22 mouse cellular contexts compared by ENCODE assay signal in the genomic region with DNA sequence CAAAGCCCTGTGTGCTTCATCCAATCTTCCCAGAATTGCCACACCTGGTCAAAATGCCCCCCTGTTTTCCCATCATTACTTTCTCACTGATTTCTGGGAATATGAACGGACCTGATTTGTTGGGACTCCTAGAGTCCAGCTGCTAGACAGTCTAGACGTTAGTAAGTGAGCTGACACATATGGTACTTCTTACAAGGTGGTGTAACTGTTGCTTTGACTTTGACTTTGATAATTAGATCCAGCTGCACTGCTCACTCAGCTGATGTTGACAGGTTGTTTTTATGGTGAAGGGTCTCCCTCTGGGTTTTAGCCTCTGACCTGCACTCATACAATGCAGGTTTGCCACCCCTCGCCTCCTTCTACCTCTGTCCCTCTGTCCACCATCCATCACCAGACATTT. TPM values are rescaled to one million over a fixed set of nuclear protein-coding genes. Genes with fewer than 3 reads are reported as not detected.
DNase-seq lines count a peak whose midpoint lies in the region; ATAC-seq lines count a peak whose summit lies in the region.
"Had no signal": no experiment of that assay in that cellular context is flagged by ENCODE, and none has a peak within 500 bp of the region (broad histone marks: within the 10 kb centered on the region; RNA-seq: fewer than 3 reads in every experiment).

No protein-coding gene starts in this region.

- no peak overlapping the region for H3K4me2 ChIP-seq in neural tube, embryonic 15.5 days
- no peak overlapping the region for H3K4me2 ChIP-seq in embryonic facial prominence, embryonic 11.5 days (ENCODE audit: low read depth, low read length)
- H3K4me2 ChIP-seq: embryonic facial prominence, embryonic 12.5 days; forebrain, embryonic 12.5 days; heart, embryonic 13.5 days; hindbrain, embryonic 12.5 days; intestine, embryonic 15.5 days had no signal

- H3K36me3 ChIP-seq in neural tube, embryonic 15.5 days: no peaks in the 10 kb centered on the region
- no peaks in the 10 kb centered on the region for H3K36me3 ChIP-seq in embryonic facial prominence, embryonic 11.5 days (replicated peaks; ENCODE audit: control insufficient read depth, insufficient read depth, low read depth, low read length)
- no peaks in the 10 kb centered on the region for H3K36me3 ChIP-seq in limb, embryonic 10.5 days
- H3K36me3 ChIP-seq: embryonic facial prominence, embryonic 12.5 days; forebrain, embryonic 12.5 days; heart, embryonic 13.5 days; hindbrain, embryonic 12.5 days; intestine, embryonic 15.5 days had no signal

- ATAC-seq in neural tube, embryonic 15.5 days (ENCODE audit: low FRiP score): no peak
- no peak for ATAC-seq in embryonic facial prominence, embryonic 11.5 days (replicated peaks; ENCODE audit: insufficient number of reproducible peaks, low FRiP score, low TSS enrichment, low read depth)
- ATAC-seq: forebrain, embryonic 16.5 days; hindbrain, postnatal 0 days had no signal

- H3K4me1 ChIP-seq in neural tube, embryonic 15.5 days: peaks cover 10% of the 10 kb centered on the region
- H3K4me1 ChIP-seq in embryonic facial prominence, embryonic 11.5 days (ENCODE audit: control insufficient read depth, insufficient read depth, low read length): peaks cover 3% of the 10 kb centered on the region; the same call in 1 of the 2 replicates
- H3K4me1 ChIP-seq in limb, embryonic 10.5 days: peaks cover 54% of the 10 kb centered on the region

- 83% methylated on average over 3 of the region's 3 CpGs for WGBS in neural tube, embryonic 15.5 days
- WGBS in embryonic facial prominence, embryonic 11.5 days: 28% methylated on average over 3 of the region's 3 CpGs
- 21% methylated on average over 3 of the region's 3 CpGs for WGBS in limb, embryonic 10.5 days

- H3K4me3 ChIP-seq in neural tube, embryonic 15.5 days (replicated peaks): no peak overlapping the region
- H3K4me3 ChIP-seq in embryonic facial prominence, embryonic 11.5 days (ENCODE audit: low read depth, low read length): no peak overlapping the region
- H3K4me3 ChIP-seq in limb, embryonic 10.5 days: peak overlapping the region; percentile 13; the same call in 1 of the 2 replicates
- H3K4me3 ChIP-seq: embryonic facial prominence, embryonic 12.5 days; forebrain, embryonic 12.5 days; gastrocnemius, adult 2 months; heart, embryonic 13.5 days; hindbrain, embryonic 12.5 days; intestine, embryonic 15.5 days had no signal

- H3K27ac ChIP-seq in neural tube, embryonic 15.5 days (replicated peaks): no peak overlapping the region
- H3K27ac ChIP-seq in embryonic facial prominence, embryonic 11.5 days (replicated peaks; ENCODE audit: low read depth, low read length): no peak overlapping the region
- peak overlapping the region; percentile 75 for H3K27ac ChIP-seq in limb, embryonic 10.5 days
- H3K27ac ChIP-seq: embryonic facial prominence, embryonic 12.5 days; forebrain, embryonic 12.5 days; gastrocnemius, adult 2 months; heart, embryonic 13.5 days; hindbrain, embryonic 12.5 days; hindbrain, postnatal 0 days; intestine, embryonic 15.5 days had no signal

- no peaks in the 10 kb centered on the region for H3K27me3 ChIP-seq in neural tube, embryonic 15.5 days (replicated peaks)
- H3K27me3 ChIP-seq in embryonic facial prominence, embryonic 11.5 days (ENCODE audit: control insufficient read depth, insufficient read depth, low read length): no peaks in the 10 kb centered on the region
- H3K27me3 ChIP-seq in limb, embryonic 10.5 days (ENCODE audit: low read depth, poor library complexity, severe bottlenecking): 0 out of 2 replicates have a peak, but pooled peaks cover 11% of the 10 kb centered on the region
- H3K27me3 ChIP-seq: CH12.LX; embryonic facial prominence, embryonic 12.5 days; forebrain, embryonic 12.5 days; heart, embryonic 13.5 days; hindbrain, embryonic 12.5 days; intestine, embryonic 15.5 days had no signal

- H3K9ac ChIP-seq in neural tube, embryonic 15.5 days (replicated peaks): no peak overlapping the region
- H3K9ac ChIP-seq in embryonic facial prominence, embryonic 11.5 days (replicated peaks; ENCODE audit: low read length): no peak overlapping the region
- H3K9ac ChIP-seq: embryonic facial prominence, embryonic 12.5 days; forebrain, embryonic 12.5 days; heart, embryonic 13.5 days; hindbrain, embryonic 12.5 days; intestine, embryonic 15.5 days had no signal

- no peaks in the 10 kb centered on the region for H3K9me3 ChIP-seq in neural tube, embryonic 15.5 days (replicated peaks)
- no peaks in the 10 kb centered on the region for H3K9me3 ChIP-seq in embryonic facial prominence, embryonic 11.5 days (replicated peaks; ENCODE audit: control insufficient read depth, low read length)
- H3K9me3 ChIP-seq in limb, embryonic 10.5 days (replicated peaks): no peaks in the 10 kb centered on the region
- H3K9me3 ChIP-seq: embryonic facial prominence, embryonic 12.5 days; forebrain, embryonic 12.5 days; heart, embryonic 13.5 days; hindbrain, embryonic 12.5 days; intestine, embryonic 15.5 days had no signal

- DNase-seq in neural tube, embryonic 10.5 days (ENCODE audit: extremely low spot score, low spot score): peak; percentile 35
- DNase-seq in embryonic facial prominence, embryonic 11.5 days (ENCODE audit: low spot score): peak; percentile 80
- peak; percentile 69 for DNase-seq in limb, embryonic 10.5 days (ENCODE audit: low spot score)
- no peak for DNase-seq in heart, adult 9 months (ENCODE audit: low spot score in 2 of 2)
- no peak for DNase-seq in right cerebral cortex, postnatal 4 days
- no peak for DNase-seq in cerebellum, adult 8-10 months
- DNase-seq: adrenal gland, adult 2 months; adrenal gland, postnatal 25 days; cerebellum, adult 18-20 months; cerebellum, postnatal 10 days; gastrocnemius, adult 2 months; gastrocnemius, postnatal 25 days; heart, postnatal 36 days had no signal

RNA-seq across cellular contexts. Expression of a gene that starts 17.8 kb away (rescaled TPM):
- 48.0 and 52.3 TPM in 2 replicates for polyA plus RNA-seq in neural tube, embryonic 15.5 days (2015; fragmentation: Nextera tagmentation; extraction: Ambion mirVana)
- 8.8 and 9.3 TPM in 2 replicates for polyA plus RNA-seq in embryonic facial prominence, embryonic 11.5 days (2014; fragmentation: Nextera tagmentation; extraction: Ambion mirVana)
- polyA plus RNA-seq in limb, embryonic 10.5 days (2016; fragmentation: Nextera tagmentation; extraction: Ambion mirVana): 6.4 and 8.1 TPM in 2 replicates

Comparison
In these comparisons a context has a peak if more than half of its experiments do, and no peak if none do; other contexts are left out.
1. DNase-seq: peak in neural tube, embryonic 10.5 days (single experiment), embryonic facial prominence, embryonic 11.5 days (single experiment) and limb, embryonic 10.5 days (single experiment); none in heart, adult 9 months (0 of 2), right cerebral cortex, postnatal 4 days (single experiment) and cerebellum, adult 8-10 months (single experiment).